Mouse (Mus musculus): ENCODE results near the gene Ednrb. TPM values are rescaled to one million over a fixed set of nuclear protein-coding genes. Genes with fewer than 3 reads are reported as not detected.
"Not testable (repeated sequence)": the region's sequence is repeated elsewhere in the genome, so short reads cannot be mapped to it uniquely, and the experiment has no call there.

The Ednrb gene
- polyA plus RNA-seq, 1 experiment: 0.19 TPM

- Histone ChIP-seq H3K4me3 (ENCODE audit: low read depth, low read length) (no peak overlapping the region), H3K36me3 (ENCODE audit: control insufficient read depth, insufficient read depth, low read length, poor library complexity, severe bottlenecking) (no peaks in the 10 kb centered on the region), H3K9ac (ENCODE audit: low read depth, poor library complexity, severe bottlenecking) (no peak overlapping the region), H3K27me3 (ENCODE audit: control insufficient read depth, insufficient read depth, low read length, poor library complexity, severe bottlenecking) (no peaks in the 10 kb centered on the region), H3K27ac (ENCODE audit: insufficient read depth, low read length) (no peak overlapping the region), H3K4me1 (ENCODE audit: control insufficient read depth, insufficient read depth, low read length) (no peaks in the 10 kb centered on the region), H3K9me3 (replicated peaks; ENCODE audit: control insufficient read depth, insufficient read depth, low read length, poor library complexity, severe bottlenecking) (no peaks in the 10 kb centered on the region)
- no peak for TF ChIP-seq CTCF (IDR thresholded peaks at IDR 0.05; ENCODE audit: low read depth, low read length)
- TF ChIP-seq EP300 (IDR thresholded peaks at IDR 0.05; ENCODE audit: insufficient read depth, low read depth, low read length): no peak
Measured at GRCm38 (mm10) chr14:103785096-103785965, 58.9 kb downstream of the Ednrb start.

GRCm38 (mm10) chr14:103780336-103780735 lies 63.9 kb downstream of the Ednrb start:
- H3K4me1 ChIP-seq (ENCODE audit: control insufficient read depth, insufficient read depth, low read length); H3K36me3 ChIP-seq (ENCODE audit: control insufficient read depth, insufficient read depth, low read length, poor library complexity, severe bottlenecking); H3K9me3 ChIP-seq (replicated peaks; ENCODE audit: control insufficient read depth, insufficient read depth, low read length, poor library complexity, severe bottlenecking); H3K27ac ChIP-seq (ENCODE audit: insufficient read depth, low read length); H3K9ac ChIP-seq (ENCODE audit: low read depth, poor library complexity, severe bottlenecking); H3K4me3 ChIP-seq (ENCODE audit: low read depth, low read length); H3K27me3 ChIP-seq (ENCODE audit: control insufficient read depth, insufficient read depth, low read length, poor library complexity, severe bottlenecking): not testable (repeated sequence)

- Histone ChIP-seq H3K4me1 (ENCODE audit: control insufficient read depth, insufficient read depth, low read length) (no peaks in the 10 kb centered on the region), H3K36me3 (ENCODE audit: control insufficient read depth, insufficient read depth, low read length, poor library complexity, severe bottlenecking) (no peaks in the 10 kb centered on the region), H3K27me3 (ENCODE audit: control insufficient read depth, insufficient read depth, low read length, poor library complexity, severe bottlenecking) (no peaks in the 10 kb centered on the region), H3K9ac (ENCODE audit: low read depth, poor library complexity, severe bottlenecking) (no peak overlapping the region), H3K9me3 (replicated peaks; ENCODE audit: control insufficient read depth, insufficient read depth, low read length, poor library complexity, severe bottlenecking) (no peaks in the 10 kb centered on the region), H3K4me3 (ENCODE audit: low read depth, low read length) (no peak overlapping the region), H3K27ac (ENCODE audit: insufficient read depth, low read length) (no peak overlapping the region)
- TF ChIP-seq CTCF (IDR thresholded peaks at IDR 0.05; ENCODE audit: low read depth, low read length): no peak
- no peak for TF ChIP-seq POLR2A (IDR thresholded peaks at IDR 0.05; ENCODE audit: insufficient read depth, low read length)
- TF ChIP-seq EP300 (IDR thresholded peaks at IDR 0.05; ENCODE audit: insufficient read depth, low read depth, low read length): no peak
Measured at GRCm38 (mm10) chr14:103779276-103779675, 64.9 kb downstream of the Ednrb start.

- Histone ChIP-seq H3K27me3 (ENCODE audit: control insufficient read depth, insufficient read depth, low read length, poor library complexity, severe bottlenecking) (no peaks in the 10 kb centered on the region), H3K36me3 (ENCODE audit: control insufficient read depth, insufficient read depth, low read length, poor library complexity, severe bottlenecking) (no peaks in the 10 kb centered on the region), H3K4me1 (ENCODE audit: control insufficient read depth, insufficient read depth, low read length) (no peaks in the 10 kb centered on the region), H3K4me3 (ENCODE audit: low read depth, low read length) (no peak overlapping the region), H3K27ac (ENCODE audit: insufficient read depth, low read length) (no peak overlapping the region), H3K9ac (ENCODE audit: low read depth, poor library complexity, severe bottlenecking) (no peak overlapping the region), H3K9me3 (replicated peaks; ENCODE audit: control insufficient read depth, insufficient read depth, low read length, poor library complexity, severe bottlenecking) (no peaks in the 10 kb centered on the region)
- TF ChIP-seq CTCF (IDR thresholded peaks at IDR 0.05; ENCODE audit: low read depth, low read length): no peak
- TF ChIP-seq EP300 (IDR thresholded peaks at IDR 0.05; ENCODE audit: insufficient read depth, low read depth, low read length): no peak
- no peak for TF ChIP-seq POLR2A (IDR thresholded peaks at IDR 0.05; ENCODE audit: insufficient read depth, low read length)
Measured at GRCm38 (mm10) chr14:103778533-103779151, 65.6 kb downstream of the Ednrb start.

- no peak overlapping the region for H3K4me3 ChIP-seq (ENCODE audit: low read depth, low read length)
- no peak overlapping the region for H3K9ac ChIP-seq (ENCODE audit: low read depth, poor library complexity, severe bottlenecking)
- H3K27me3 ChIP-seq (ENCODE audit: control insufficient read depth, insufficient read depth, low read length, poor library complexity, severe bottlenecking): no peaks in the 10 kb centered on the region
- TF ChIP-seq CTCF (IDR thresholded peaks at IDR 0.05; ENCODE audit: low read depth, low read length): no peak
- TF ChIP-seq EP300 (IDR thresholded peaks at IDR 0.05; ENCODE audit: insufficient read depth, low read depth, low read length): no peak
- no peak for TF ChIP-seq POLR2A (IDR thresholded peaks at IDR 0.05; ENCODE audit: insufficient read depth, low read length)
- H3K27ac ChIP-seq (ENCODE audit: insufficient read depth, low read length): no peak overlapping the region
- H3K9me3 ChIP-seq (replicated peaks; ENCODE audit: control insufficient read depth, insufficient read depth, low read length, poor library complexity, severe bottlenecking): no peaks in the 10 kb centered on the region
- H3K36me3 ChIP-seq (ENCODE audit: control insufficient read depth, insufficient read depth, low read length, poor library complexity, severe bottlenecking): no peaks in the 10 kb centered on the region
- no peaks in the 10 kb centered on the region for H3K4me1 ChIP-seq (ENCODE audit: control insufficient read depth, insufficient read depth, low read length)
Measured at GRCm38 (mm10) chr14:103778009-103778431, 66.2 kb downstream of the Ednrb start.

GRCm38 (mm10) chr14:103777386-103777785 lies 66.8 kb downstream of the Ednrb start:
- Histone ChIP-seq H3K9ac (ENCODE audit: low read depth, poor library complexity, severe bottlenecking) (no peak overlapping the region), H3K27me3 (ENCODE audit: control insufficient read depth, insufficient read depth, low read length, poor library complexity, severe bottlenecking) (no peaks in the 10 kb centered on the region), H3K4me1 (ENCODE audit: control insufficient read depth, insufficient read depth, low read length) (no peaks in the 10 kb centered on the region), H3K36me3 (ENCODE audit: control insufficient read depth, insufficient read depth, low read length, poor library complexity, severe bottlenecking) (no peaks in the 10 kb centered on the region), H3K27ac (ENCODE audit: insufficient read depth, low read length) (no peak overlapping the region), H3K9me3 (replicated peaks; ENCODE audit: control insufficient read depth, insufficient read depth, low read length, poor library complexity, severe bottlenecking) (no peaks in the 10 kb centered on the region), H3K4me3 (ENCODE audit: low read depth, low read length) (no peak overlapping the region)
- no peak for TF ChIP-seq EP300 (IDR thresholded peaks at IDR 0.05; ENCODE audit: insufficient read depth, low read depth, low read length)
- TF ChIP-seq POLR2A (IDR thresholded peaks at IDR 0.05; ENCODE audit: insufficient read depth, low read length): no peak
- TF ChIP-seq CTCF (IDR thresholded peaks at IDR 0.05; ENCODE audit: low read depth, low read length): no peak
